Mouse (Mus musculus): ENCODE measurements around the gene Cartpt. TPM values are rescaled to one million over a fixed set of nuclear protein-coding genes. Genes with fewer than 3 reads are reported as not detected.
"Not testable (repeated sequence)": the region's sequence is repeated elsewhere in the genome, so short reads cannot be mapped to it uniquely, and the experiment has no call there.

Cartpt gene
- polyA plus RNA-seq, 1 experiment from 2014 or later = 0.69 TPM

GRCm38 (mm10) chr13:99855229-99855628 lies 45.7 kb downstream of the Cartpt start:
- no peak overlapping the region for H3K9ac ChIP-seq
- no peak overlapping the region for H3K4me2 ChIP-seq
- 0 out of 2 replicates have a peak, but pooled peaks cover 4% of the 10 kb centered on the region for H3K27me3 ChIP-seq
- H3K4me3 ChIP-seq = no peak overlapping the region
- WGBS = 83% methylated on average over 5 of the region's 5 CpGs
- ATAC-seq (ENCODE audit: insufficient number of reproducible peaks, insufficient read depth, low FRiP score, low TSS enrichment, low read depth) = no peak
- H3K27ac ChIP-seq = no peak overlapping the region
- H3K36me3 ChIP-seq = no peaks in the 10 kb centered on the region
- H3K4me1 ChIP-seq = no peaks in the 10 kb centered on the region
- no peaks in the 10 kb centered on the region for H3K9me3 ChIP-seq

- no peaks in the 10 kb centered on the region for H3K36me3 ChIP-seq
- WGBS = 91% methylated on average over 2 of the region's 2 CpGs
- ATAC-seq (ENCODE audit: insufficient number of reproducible peaks, insufficient read depth, low FRiP score, low TSS enrichment, low read depth) = no peak
These were observed 47.8 kb downstream of the Cartpt start for GRCm38 (mm10) chr13:99853131-99853530.

GRCm38 (mm10) chr13:99852416-99852815 lies 48.5 kb downstream of the Cartpt start:
- H3K27me3 ChIP-seq; H3K27ac ChIP-seq; H3K4me2 ChIP-seq; H3K4me3 ChIP-seq; H3K9ac ChIP-seq; H3K9me3 ChIP-seq; H3K36me3 ChIP-seq; ATAC-seq (ENCODE audit: insufficient number of reproducible peaks, insufficient read depth, low FRiP score, low TSS enrichment, low read depth); H3K4me1 ChIP-seq: not testable (repeated sequence)
- 73% methylated on average over 3 of the region's 3 CpGs for WGBS

More at GRCm38 (mm10) chr13:99853131-99853530, 47.8 kb downstream of the Cartpt start:
- Histone ChIP-seq H3K9ac (no peak overlapping the region), H3K27me3 (0 out of 2 replicates have a peak, but pooled peaks cover 4% of the 10 kb centered on the region), H3K4me3 (no peak overlapping the region), H3K4me2 (no peak overlapping the region), H3K9me3 (no peaks in the 10 kb centered on the region), H3K4me1 (peaks cover 5% of the 10 kb centered on the region; the same call in 1 of the 2 replicates), H3K27ac (no peak overlapping the region)

GRCm38 (mm10) chr13:99851026-99851425 lies 49.9 kb downstream of the Cartpt start:
- no peak for ATAC-seq (ENCODE audit: insufficient number of reproducible peaks, insufficient read depth, low FRiP score, low TSS enrichment, low read depth)
- Histone ChIP-seq H3K36me3 (no peaks in the 10 kb centered on the region), H3K9me3 (no peaks in the 10 kb centered on the region), H3K4me2 (0 out of 2 replicates have a peak overlapping the region, but pooled peaks have one; percentile 3), H3K27me3 (0 out of 2 replicates have a peak, but pooled peaks cover 4% of the 10 kb centered on the region), H3K9ac (no peak overlapping the region), H3K4me3 (no peak overlapping the region), H3K4me1 (peaks cover 16% of the 10 kb centered on the region), H3K27ac (peak overlapping the region; percentile 11; the same call in 1 of the 2 replicates)
- 45% methylated on average over 4 of the region's 4 CpGs for WGBS

GRCm38 (mm10) chr13:99849597-99849996 lies 51.3 kb downstream of the Cartpt start:
- H3K27ac ChIP-seq = no peak overlapping the region
- H3K36me3 ChIP-seq = no peaks in the 10 kb centered on the region
- H3K27me3 ChIP-seq = 0 out of 2 replicates have a peak, but pooled peaks cover 4% of the 10 kb centered on the region
- H3K4me1 ChIP-seq = peaks cover 18% of the 10 kb centered on the region
- H3K9ac ChIP-seq = no peak overlapping the region
- H3K9me3 ChIP-seq = no peaks in the 10 kb centered on the region
- H3K4me3 ChIP-seq = no peak overlapping the region
- WGBS = 37% methylated on average over 15 of the region's 15 CpGs
- H3K4me2 ChIP-seq = peak overlapping the region; percentile 34
- ATAC-seq (ENCODE audit: insufficient number of reproducible peaks, insufficient read depth, low FRiP score, low TSS enrichment, low read depth) = no peak

Other genes with a start within 250 kb of the Cartpt start
- gene Mccc2, start 114.5 kb upstream of the Cartpt start, polyA plus RNA-seq (2015; fragmentation: Nextera tagmentation; extraction: Ambion mirVana) = 48.0 and 50.6 TPM in 2 replicates
- gene Bdp1, start 203.0 kb upstream of the Cartpt start, polyA plus RNA-seq (2015; fragmentation: Nextera tagmentation; extraction: Ambion mirVana) = 34.1 and 37.7 TPM in 2 replicates
- gene Serf1, start 206.9 kb upstream of the Cartpt start, polyA plus RNA-seq (2015; fragmentation: Nextera tagmentation; extraction: Ambion mirVana) = 214 and 249 TPM in 2 replicates
- gene Smn1, start 223.8 kb upstream of the Cartpt start, polyA plus RNA-seq (2015; fragmentation: Nextera tagmentation; extraction: Ambion mirVana) = 49.0 and 57.5 TPM in 2 replicates

Measured in embryonic facial prominence, embryonic 13.5 days (tissue).